Comparison of ENCODE assay signal across 12 mouse cellular contexts in genomic region chr1:130274470-130274869, GRCm38 (mm10).
A peak's percentile ranks its signal among the peaks of the same experiment; 100 is the strongest.
DNase-seq lines count a peak whose midpoint lies in the region; ATAC-seq and TF ChIP-seq lines count a peak whose summit lies in the region.
"Had no signal": no experiment of that assay in that cellular context is flagged by ENCODE, and none has a peak within 500 bp of the region (broad histone marks: within the 10 kb centered on the region; RNA-seq: fewer than 3 reads in every experiment).

No protein-coding gene starts in this region.

- H3K9me3 ChIP-seq in hindbrain, postnatal 0 days (ENCODE audit: low read length): 0 out of 2 replicates have a peak, but pooled peaks cover 4% of the 10 kb centered on the region
- H3K9me3 ChIP-seq in hindbrain, embryonic 13.5 days: peaks cover 4% of the 10 kb centered on the region; the same call in 1 of the 2 replicates
- H3K9me3 ChIP-seq in lung, postnatal 0 days (ENCODE audit: low read length): no peaks in the 10 kb centered on the region
- H3K9me3 ChIP-seq: embryonic facial prominence, embryonic 13.5 days had no signal

- no peak overlapping the region for H3K4me3 ChIP-seq in hindbrain, postnatal 0 days (ENCODE audit: low read length)
- H3K4me3 ChIP-seq in hindbrain, embryonic 13.5 days: no peak overlapping the region
- no peak overlapping the region for H3K4me3 ChIP-seq in lung, postnatal 0 days (ENCODE audit: low read depth, low read length)
- H3K4me3 ChIP-seq: embryonic facial prominence, embryonic 13.5 days had no signal

- H3K9ac ChIP-seq in hindbrain, postnatal 0 days (replicated peaks; ENCODE audit: low read length): no peak overlapping the region
- no peak overlapping the region for H3K9ac ChIP-seq in hindbrain, embryonic 13.5 days
- H3K9ac ChIP-seq in lung, postnatal 0 days (replicated peaks; ENCODE audit: low read depth): no peak overlapping the region
- H3K9ac ChIP-seq: embryonic facial prominence, embryonic 13.5 days had no signal

- TF ChIP-seq CTCF in hindbrain, postnatal 0 days (IDR thresholded peaks at IDR 0.05; ENCODE audit: low read depth): peak; percentile 61
- TF ChIP-seq CTCF in lung, postnatal 0 days (IDR thresholded peaks at IDR 0.05): peak; percentile 42

- H3K27ac ChIP-seq in hindbrain, postnatal 0 days: no peak overlapping the region
- H3K27ac ChIP-seq in hindbrain, embryonic 13.5 days: no peak overlapping the region
- H3K27ac ChIP-seq in lung, postnatal 0 days (ENCODE audit: low read length): no peak overlapping the region
- H3K27ac ChIP-seq: embryonic facial prominence, embryonic 13.5 days had no signal

- no peak for ATAC-seq in hindbrain, postnatal 0 days
- ATAC-seq in hindbrain, embryonic 13.5 days (ENCODE audit: low FRiP score): no peak
- ATAC-seq in lung, postnatal 0 days: no peak

- no peaks in the 10 kb centered on the region for H3K4me1 ChIP-seq in hindbrain, postnatal 0 days (ENCODE audit: insufficient read depth, low read length)
- no peaks in the 10 kb centered on the region for H3K4me1 ChIP-seq in hindbrain, embryonic 13.5 days (replicated peaks)
- H3K4me1 ChIP-seq in lung, postnatal 0 days (ENCODE audit: insufficient read depth, low read depth, low read length): no peaks in the 10 kb centered on the region
- H3K4me1 ChIP-seq: embryonic facial prominence, embryonic 13.5 days had no signal

- H3K36me3 ChIP-seq in hindbrain, postnatal 0 days (ENCODE audit: insufficient read depth, low read length): no peaks in the 10 kb centered on the region
- no peaks in the 10 kb centered on the region for H3K36me3 ChIP-seq in hindbrain, embryonic 13.5 days
- no peaks in the 10 kb centered on the region for H3K36me3 ChIP-seq in lung, postnatal 0 days (ENCODE audit: insufficient read depth, low read length)
- H3K36me3 ChIP-seq: embryonic facial prominence, embryonic 13.5 days had no signal

- DNase-seq in hindbrain, postnatal 0 days (ENCODE audit: low spot score): peak; percentile 63
- DNase-seq in lung, postnatal 0 days (ENCODE audit: low spot score): no peak
- no peak for DNase-seq in lung, postnatal 4 days
- peak; percentile 55 for DNase-seq in R1 (ENCODE audit: low read depth, low spot score)
- peak; percentile 32 for DNase-seq in retina, embryonic 14.5 days (ENCODE audit: low spot score)
- no peak for DNase-seq in adrenal gland, postnatal 14 days
- DNase-seq: cerebellum, adult 11 months; heart, postnatal 14 days; kidney, adult 11 months; lung, postnatal 14 days had no signal

- no peaks in the 10 kb centered on the region for H3K27me3 ChIP-seq in hindbrain, postnatal 0 days (ENCODE audit: insufficient read depth, low read length)
- H3K27me3 ChIP-seq in hindbrain, embryonic 13.5 days: no peaks in the 10 kb centered on the region
- no peaks in the 10 kb centered on the region for H3K27me3 ChIP-seq in lung, postnatal 0 days (replicated peaks; ENCODE audit: insufficient read depth, low read length)
- H3K27me3 ChIP-seq: embryonic facial prominence, embryonic 13.5 days had no signal

- TF ChIP-seq EP300 in lung, postnatal 0 days (IDR thresholded peaks at IDR 0.05): no peak

- WGBS in hindbrain, postnatal 0 days: 49% methylated on average over 4 of the region's 4 CpGs
- 59% methylated on average over 4 of the region's 4 CpGs for WGBS in hindbrain, embryonic 13.5 days
- 48% methylated on average over 4 of the region's 4 CpGs for WGBS in lung, postnatal 0 days

- H3K4me2 ChIP-seq in hindbrain, postnatal 0 days (ENCODE audit: low read depth, low read length): no peak overlapping the region
- no peak overlapping the region for H3K4me2 ChIP-seq in hindbrain, embryonic 13.5 days
- no peak overlapping the region for H3K4me2 ChIP-seq in lung, postnatal 0 days (replicated peaks; ENCODE audit: low read depth, low read length)
- H3K4me2 ChIP-seq: embryonic facial prominence, embryonic 13.5 days had no signal

Comparison
In these comparisons a context has a peak if more than half of its experiments do, and no peak if none do; other contexts are left out.
1. DNase-seq: peak in hindbrain, postnatal 0 days (single experiment), R1 (single experiment) and retina, embryonic 14.5 days (single experiment); none in lung, postnatal 0 days (single experiment), lung, postnatal 4 days (0 of 2) and adrenal gland, postnatal 14 days (single experiment).